Mouse (Mus musculus) kidney, postnatal 25 days (tissue): ENCODE results near the gene Adk.

Experiments used
- DNase-seq, 2 experiments: peaks; one replicate each; pipeline ENCODE4 v3.0.0; 2021; ENCODE audit warnings: mixed read lengths in 2 of 2

Gene Adk

GRCm38 (mm10) chr14:21359207-21359895 lies 307.0 kb downstream of the Adk start:
- DNase-seq = no peak

GRCm38 (mm10) chr14:21359896-21360525 lies 307.6 kb downstream of the Adk start:
- no peak for DNase-seq

- DNase-seq = no peak
Measured at GRCm38 (mm10) chr14:21367095-21367494, 314.7 kb downstream of the Adk start.

GRCm38 (mm10) chr14:21368622-21369021 lies 316.2 kb downstream of the Adk start:
- DNase-seq = no peak

GRCm38 (mm10) chr14:21369127-21369526 lies 316.8 kb downstream of the Adk start:
- DNase-seq = peak; percentile 76 to 86

- no peak for DNase-seq
Measured at GRCm38 (mm10) chr14:21371946-21372345, 319.6 kb downstream of the Adk start.

DNA sequence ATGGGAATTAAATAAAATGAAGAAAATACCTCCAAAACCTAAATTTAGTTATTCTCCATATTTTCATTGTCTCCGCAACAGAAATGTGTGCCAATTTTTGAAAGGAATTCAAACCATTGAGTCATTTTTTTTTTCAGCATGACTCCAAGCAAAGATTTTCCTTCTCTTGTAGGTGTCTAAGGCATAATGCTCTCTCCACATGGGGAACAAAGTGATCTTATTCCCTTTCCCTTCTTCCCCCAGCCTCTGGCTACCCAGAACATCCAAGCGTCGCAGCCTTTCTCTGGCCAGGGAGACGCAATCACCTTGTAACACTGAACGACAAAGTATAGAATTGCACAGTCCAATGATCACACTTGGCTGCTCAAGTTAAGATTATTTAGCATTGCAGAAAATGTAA lies 320.3 kb downstream of the Adk start:
- no peak for DNase-seq

GRCm38 (mm10) chr14:21383701-21384428 lies 331.5 kb downstream of the Adk start:
- DNase-seq = no peak

DNA sequence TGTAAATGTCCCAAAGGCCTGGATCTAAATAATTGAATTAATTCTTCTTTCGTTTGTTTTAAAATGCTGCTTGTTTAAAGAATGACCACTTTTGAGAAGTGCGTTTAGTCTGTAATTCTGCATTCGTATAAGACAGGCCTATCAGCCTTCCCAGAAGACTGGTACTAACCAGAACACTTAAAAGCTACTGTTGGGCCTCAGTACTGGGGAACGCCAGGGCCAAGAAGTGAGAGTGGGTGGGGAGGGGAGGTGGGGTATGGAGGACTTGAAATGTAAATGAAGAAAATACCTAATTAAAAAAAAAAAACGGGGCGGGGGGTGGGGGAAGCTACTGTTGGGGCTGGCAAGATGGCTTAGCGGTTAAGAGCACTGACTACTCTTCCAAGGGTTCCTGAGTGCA lies 347.1 kb downstream of the Adk start:
- no peak for DNase-seq

DNA sequence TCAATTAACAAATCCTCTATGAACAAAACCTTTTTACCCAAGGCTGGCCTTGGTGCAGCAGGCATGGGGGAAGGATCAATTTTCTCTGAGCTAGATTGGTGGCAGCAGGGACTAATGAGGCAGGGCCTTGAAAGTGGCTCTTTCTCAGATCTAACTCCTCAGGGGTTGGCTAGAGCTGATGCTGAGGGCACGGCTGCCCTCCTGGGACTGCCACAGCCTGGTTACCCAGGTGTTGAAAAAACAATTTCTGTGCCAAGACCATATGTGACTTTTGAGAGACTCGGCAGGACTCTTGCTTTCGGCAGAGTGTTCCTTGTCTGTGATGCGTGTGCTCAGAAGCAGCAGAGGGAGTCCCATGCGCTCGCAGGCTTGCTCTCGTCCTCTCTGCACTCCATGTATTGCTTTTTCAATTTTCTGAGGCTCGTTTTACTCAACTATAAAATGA lies 349.8 kb downstream of the Adk start:
- no peak for DNase-seq

DNA sequence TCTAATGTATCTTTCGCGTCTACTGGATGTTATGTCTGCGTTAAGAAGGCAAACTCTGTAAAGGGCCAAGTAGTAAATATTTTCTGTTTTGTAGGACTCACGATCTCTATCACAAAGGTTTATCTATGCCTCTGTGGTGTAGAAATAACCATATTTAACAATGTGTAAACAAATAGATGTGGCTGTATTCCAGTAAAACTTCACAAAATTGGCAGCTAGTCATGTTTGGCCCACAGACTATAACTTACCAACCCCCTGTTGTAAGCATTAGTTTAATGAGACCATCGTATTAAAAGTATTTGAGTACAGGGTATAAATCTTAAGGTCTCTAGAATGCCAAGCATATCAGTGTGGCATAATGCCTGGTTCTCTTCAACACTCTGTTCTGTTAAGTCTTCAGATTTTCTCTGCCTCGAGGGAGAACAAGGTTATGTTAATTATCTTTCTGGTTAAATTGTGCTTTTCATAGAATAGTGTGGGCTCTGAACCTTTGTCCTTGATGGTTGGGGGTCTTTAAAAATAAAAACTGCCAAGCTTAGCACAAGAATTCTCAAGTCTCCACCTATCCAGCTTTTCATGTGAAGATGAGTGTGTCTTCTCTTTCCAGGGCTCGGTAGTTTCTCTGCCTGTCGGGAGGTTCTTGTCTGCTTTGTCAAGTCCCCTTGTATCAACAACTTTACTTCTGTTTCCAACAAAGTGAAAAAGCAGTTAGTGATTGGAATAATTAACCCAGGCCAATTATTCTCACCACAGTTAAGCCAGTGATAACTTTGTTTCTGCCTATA lies 350.4 kb downstream of the Adk start:
- DNase-seq = no peak

- DNase-seq = no peak
Measured at GRCm38 (mm10) chr14:21406946-21407345, 354.6 kb downstream of the Adk start.

DNA sequence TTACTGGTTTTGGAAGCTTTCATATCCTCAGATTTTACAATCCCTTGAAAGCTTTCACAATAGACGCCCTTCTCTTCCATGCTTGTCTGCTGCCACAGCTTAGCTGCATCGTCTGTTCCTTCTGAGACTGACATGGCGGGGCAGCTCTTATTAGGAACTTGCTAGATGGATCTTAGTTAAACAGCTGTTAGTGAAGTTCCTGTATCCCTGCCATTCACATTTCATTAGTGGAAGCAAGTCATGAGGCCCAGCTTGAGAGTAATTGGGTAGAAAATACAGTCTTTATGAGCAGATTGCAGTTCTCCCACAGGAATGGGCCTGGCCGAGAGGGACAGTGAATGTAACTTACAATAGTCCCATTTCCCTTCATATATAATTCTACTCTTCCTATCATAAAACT lies 356.5 kb downstream of the Adk start:
- no peak for DNase-seq

- no peak for DNase-seq
Measured at GRCm38 (mm10) chr14:21410769-21411477, 358.5 kb downstream of the Adk start.

DNA sequence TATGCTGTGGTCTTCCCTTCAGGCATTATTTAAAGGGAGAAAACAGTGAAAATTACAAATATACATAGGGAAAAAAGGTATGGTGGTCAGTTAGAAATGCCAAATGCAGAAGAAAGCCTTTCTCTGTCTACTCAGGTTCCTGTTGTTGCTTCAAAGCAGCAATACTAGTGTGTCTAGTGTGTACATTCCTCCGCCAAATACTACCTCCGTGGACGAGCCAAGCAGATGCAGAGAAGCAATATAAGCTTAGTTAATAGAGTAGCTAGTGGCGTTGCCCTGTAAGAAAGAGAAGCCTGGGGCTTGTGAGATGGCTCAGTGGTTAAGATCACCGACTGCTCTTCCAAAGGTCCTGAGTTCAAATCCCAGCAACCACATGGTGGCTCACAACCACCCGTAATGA lies 359.1 kb downstream of the Adk start:
- DNase-seq = no peak

DNA sequence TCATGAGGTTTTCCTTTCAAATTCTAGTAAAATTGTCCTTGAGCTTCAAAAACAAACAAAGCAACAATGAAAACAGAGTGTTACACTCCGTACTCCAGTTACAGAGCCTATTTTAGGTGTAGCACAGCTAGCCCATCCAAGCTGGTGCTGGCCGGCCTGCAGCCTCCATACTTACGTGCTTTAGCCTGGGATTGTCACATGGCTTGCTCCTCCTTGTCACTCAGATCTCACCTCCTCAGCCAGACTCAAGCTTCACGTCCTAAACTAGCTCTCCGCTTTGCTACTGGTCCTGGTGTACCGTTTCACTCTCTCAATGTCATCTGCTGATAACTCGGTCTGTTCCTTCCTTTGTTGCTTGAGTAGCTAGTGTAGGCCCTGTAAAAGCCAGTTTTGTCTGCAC lies 366.0 kb downstream of the Adk start:
- no peak for DNase-seq

- DNase-seq = no peak
Measured at GRCm38 (mm10) chr14:21427369-21427768, 375.0 kb downstream of the Adk start.

DNA sequence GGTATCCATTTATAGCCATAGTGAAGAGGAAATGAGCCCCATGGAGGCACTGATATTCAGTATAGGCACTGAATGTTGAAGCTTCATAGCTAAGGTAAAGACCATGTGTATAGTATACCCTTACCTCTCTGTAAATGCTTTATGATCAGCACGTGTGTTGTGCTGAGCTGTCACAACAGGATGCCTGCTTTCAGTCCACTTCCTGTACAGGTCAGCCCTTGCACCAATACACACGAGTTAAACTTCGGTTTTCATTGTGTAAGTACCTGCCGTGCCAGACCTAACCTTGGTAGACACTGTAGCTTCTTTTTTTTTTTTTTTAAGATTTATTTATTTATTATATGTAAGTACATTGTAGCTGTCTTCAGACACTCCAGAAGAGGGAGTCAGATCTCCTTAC lies 381.0 kb downstream of the Adk start:
- DNase-seq = no peak

DNA sequence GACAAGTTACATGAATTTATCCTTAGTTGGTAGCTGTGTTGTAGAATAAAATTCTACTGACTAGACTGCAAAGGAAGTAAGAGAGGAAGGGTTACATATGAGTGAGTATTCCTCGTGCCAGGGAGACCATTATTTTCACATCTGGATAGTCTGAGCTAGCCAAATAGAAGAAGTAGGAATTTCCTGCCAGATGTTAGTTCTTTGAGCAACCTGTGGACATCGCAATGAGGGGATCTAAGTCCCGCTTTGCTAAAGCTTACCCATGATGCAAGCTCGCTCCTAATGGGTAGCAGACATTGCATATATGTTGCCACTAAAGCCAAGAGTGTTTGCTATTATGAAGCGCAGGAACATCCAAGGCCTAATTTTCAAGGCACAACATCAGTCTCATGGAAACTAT lies 381.6 kb downstream of the Adk start:
- no peak for DNase-seq

DNA sequence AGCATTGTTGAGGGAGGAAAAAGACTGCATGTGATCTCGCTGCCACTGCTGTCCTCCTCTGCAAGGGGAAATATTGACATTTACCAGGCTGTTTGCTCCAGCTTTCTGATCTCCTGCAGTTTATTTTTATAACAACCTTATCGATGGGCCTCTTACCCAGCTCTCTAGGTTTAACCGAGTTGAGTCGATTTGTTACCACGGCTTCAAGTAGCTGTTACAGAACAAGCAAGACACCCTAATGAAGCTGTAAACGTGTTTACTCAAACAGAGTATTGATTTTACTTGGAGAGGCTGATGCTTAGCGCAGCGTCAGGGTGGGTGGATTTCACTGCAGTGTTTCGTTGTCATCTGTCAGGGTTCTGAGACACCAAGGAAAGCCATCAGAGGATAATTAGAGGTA lies 382.3 kb downstream of the Adk start:
- no peak for DNase-seq

DNA sequence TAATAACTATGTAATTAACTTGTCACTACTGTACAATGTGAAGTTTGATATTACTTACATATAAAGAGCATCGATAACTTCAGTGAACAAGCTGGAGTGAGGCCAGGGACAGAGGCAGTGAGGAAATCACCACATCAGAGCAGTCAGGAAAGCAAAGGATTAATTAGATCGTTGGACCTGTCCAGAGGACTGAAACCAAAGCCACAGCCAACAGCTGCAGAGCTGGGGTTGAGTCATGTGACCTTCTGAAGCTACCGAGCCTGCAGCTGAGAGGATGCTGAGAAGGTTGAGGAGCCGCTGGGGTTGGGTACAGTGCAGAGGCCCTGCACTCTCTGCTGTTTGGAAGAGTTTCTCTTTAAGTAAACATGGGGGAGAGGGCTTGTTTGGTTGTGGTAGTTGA lies 387.4 kb downstream of the Adk start:
- no peak for DNase-seq

DNA sequence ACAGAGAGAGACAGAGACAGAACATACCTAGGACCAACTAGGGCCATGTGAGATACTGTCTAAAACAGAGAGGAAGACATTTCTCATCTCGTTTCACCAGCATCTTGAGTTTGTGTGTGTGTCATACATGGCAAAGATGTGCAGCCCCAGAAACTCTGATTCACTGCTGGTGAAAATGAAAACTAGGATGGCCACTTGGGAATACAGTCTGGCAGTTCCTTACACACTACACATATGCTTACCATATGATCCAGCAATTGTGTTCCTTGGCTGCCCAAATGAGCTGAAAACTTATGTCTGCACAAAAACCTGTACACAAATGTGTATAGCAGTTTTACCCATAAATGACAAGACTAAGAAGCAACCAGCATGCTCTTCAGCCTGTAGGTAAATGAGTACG lies 388.2 kb downstream of the Adk start:
- DNase-seq = no peak
